Mouse (Mus musculus) layer of hippocampus, postnatal 36 days (tissue): ENCODE data around the gene Man2a2. TPM values are rescaled to one million over a fixed set of nuclear protein-coding genes. Genes with fewer than 3 reads are reported as not detected.
"Not testable (repeated sequence)": the region's sequence is repeated elsewhere in the genome, so short reads cannot be mapped to it uniquely, and the experiment has no call there.

ENCODE experiments used
- DNase-seq, 2 experiments: peaks; one replicate each; pipeline ENCODE4 v3.0.0; 2022
- total RNA-seq, 2 experiments: library from RNA; stranded (reverse); gene quantifications; 2 replicates each; pipeline ENCODE4 v1.2.3; 2021

Man2a2 gene
- total RNA-seq, 2 experiments from 2014 or later, result 144 to 156 TPM

DNA sequence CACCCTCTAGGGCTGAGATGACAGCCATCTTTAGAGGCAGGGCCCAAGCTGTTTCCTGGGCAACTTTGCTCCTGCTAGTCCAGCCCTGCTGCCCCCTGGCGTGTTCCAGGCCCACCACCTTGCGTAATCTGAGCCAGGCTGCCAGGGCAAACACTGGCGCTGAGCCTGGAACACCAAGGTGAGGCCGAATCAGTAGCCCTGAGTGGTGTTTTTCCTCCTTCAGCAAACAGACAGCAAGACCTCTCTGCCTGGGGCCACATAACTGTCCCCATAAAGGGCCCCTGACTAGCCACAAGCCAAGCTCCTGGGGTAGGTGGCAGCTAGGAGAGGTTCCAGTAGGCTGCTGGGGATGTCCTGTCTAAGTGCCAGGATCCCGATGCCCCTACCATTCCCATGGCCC lies 28.9 kb upstream of the Man2a2 start:
- peak in 1 of 2 experiments; percentile 26 for DNase-seq

DNA sequence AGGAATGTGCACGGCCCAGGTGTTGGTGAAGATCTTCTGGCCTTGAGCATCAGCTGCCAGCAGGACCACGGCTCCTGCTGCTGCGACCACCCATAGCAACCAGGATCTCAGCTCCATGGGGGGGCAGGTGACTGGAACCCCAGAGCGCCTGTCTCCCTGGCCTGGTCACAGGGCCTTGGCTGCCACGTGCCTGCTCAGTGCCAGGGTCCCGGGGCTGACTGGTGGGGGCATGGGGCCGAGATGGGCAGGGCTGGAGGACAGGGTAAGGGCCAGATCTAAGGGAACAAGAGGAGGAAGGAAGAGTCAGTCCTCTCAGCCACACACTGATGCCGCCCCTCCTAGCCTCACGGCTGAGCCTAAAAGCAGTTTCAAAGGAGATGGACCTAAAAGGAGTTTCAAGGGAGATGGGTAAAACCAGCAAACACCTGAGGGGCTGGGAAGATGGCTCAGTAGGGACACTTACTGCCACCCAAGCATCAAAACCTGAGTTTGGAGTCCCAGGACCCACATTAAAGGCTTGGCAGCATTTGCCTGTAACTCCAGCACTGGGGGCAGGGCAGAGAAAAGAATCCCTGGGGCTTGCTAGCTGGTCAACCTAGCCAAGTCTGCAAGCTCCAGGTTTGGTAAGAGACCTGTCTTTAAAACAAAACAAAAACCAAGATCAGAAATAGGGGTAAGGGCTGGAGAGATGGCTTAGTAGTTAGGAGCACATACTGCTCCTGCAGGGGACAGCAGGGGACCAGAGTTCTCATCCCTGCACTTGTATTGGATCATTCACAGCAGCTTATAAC lies 27.7 kb upstream of the Man2a2 start:
- DNase-seq, result no peak

DNA sequence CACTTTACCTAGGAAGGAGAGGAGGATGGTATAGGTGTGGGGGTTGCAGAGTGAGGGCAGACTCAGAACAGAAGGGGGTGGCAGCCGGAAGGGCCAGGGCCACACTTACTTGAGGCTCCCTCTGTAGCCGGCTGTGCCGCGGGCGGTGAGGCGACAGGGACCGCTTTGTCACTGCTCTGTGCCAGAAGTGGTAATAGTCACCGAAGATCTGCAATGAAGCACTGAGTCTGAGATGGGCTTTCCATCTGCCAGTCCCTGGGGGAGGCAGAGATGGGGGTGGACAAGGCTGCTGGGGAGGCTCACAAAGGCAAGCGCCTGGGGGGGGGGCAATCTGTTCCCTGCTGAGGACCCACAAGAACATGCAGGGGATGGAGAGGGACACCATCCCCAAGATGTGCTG lies 26.8 kb upstream of the Man2a2 start:
- peak in 1 of 2 experiments; percentile 38 for DNase-seq

DNA sequence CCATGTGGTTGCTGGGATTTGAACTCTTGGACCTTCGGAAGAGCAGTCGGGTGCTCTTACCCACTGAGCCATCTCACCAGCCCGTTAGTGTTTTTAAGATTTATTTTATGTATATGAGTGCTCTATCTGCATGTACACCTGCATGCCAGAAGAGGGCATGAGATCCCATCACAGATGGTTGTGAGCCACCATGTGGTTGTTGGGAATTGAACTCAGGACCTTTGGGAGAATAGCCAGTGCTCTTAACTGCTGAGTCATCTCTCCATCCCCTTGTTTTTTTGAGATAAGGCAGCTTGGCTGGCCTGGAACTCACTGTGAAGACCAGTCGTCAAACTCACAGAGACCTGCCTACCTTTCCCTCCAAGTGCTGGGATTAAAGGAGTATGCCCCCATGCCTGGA lies 25.3 kb upstream of the Man2a2 start:
- DNase-seq, result not testable (repeated sequence)

DNA sequence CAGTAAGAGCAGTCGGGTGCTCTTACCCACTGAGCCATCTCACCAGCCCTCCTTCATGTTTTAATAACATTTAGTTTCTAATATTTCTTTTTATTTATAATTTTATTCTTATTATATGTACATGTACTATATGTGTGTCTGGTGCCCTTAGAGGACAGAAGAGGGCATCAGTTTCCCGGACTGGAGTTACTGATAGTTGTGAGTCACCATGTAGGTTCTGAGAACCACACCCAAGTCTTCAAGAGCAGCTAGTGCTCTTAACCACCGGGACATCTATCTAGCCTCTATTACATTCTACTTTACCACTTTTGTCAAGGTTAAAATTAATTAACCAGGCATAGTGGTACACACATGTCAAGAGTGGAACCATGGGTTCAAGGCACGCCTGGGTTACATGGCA lies 23.4 kb upstream of the Man2a2 start:
- DNase-seq, result no peak

DNA sequence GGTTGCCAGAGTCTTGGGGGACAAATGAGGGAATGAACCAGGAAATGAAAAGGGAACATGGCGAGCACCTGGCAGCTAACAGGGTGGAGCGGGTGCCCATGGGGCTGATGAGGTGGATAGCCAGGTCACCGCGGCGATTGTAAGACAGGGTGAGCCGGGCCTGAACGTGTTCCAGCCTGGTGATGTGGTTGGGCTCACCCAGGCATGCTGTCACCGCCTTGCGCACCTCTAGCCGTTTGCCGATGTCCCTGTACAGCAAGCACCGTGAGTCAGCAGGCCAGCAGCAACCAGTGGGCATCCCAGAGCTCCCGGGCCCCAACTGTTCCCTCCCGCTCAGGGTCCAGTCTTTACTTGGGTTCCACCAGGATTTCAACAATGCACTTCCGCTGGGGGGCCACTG lies 20.9 kb upstream of the Man2a2 start:
- DNase-seq, result no peak

DNA sequence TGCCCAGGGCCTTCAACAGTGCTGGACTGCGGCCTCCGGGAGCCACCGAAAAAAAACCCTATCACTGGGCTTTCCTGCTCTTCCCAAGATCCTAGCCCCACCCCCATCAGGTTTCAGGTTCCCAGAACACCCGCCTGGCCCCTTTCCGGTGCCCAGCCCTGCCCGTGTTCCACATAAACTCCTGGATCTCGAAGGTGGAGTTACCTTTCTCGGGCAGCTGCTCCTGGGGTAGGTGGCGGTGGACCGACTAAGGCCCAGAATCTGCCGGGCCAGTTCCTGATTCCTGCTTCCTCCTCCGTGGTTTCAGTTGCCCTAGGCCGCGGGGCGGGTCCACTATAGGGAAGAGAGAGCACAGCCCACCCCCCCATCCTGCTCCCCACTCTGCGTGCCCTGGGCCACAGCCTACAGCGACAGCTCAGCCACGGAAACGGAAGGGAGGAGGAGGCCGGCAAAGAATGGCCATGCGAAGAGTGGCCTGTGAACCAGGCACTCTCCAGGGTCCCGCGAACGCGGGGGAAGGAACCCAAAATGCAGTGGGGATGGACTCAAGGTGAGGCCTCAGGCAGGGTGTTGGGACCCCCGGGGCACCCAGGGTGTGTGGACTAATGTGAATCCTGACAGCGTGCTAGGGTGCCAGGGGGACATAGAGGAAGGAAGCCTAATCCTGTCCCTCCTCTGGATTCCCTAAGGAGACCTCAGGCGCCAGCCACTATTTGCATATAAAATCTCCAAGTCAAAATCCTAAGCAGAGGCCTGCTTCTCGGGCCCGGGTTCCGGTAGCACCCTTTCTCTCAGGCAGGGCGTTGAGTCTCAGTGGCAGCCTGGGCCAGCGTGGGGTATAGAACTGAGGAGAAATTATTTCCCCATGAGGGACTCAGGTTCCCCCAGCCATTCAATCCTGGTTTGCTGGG lies 16.7 kb upstream of the Man2a2 start, which contains the start of gene Fes:
Fes (minus strand) TSS at position 314 of the 911 bp plus-strand sequence.
- DNase-seq, result no peak

DNA sequence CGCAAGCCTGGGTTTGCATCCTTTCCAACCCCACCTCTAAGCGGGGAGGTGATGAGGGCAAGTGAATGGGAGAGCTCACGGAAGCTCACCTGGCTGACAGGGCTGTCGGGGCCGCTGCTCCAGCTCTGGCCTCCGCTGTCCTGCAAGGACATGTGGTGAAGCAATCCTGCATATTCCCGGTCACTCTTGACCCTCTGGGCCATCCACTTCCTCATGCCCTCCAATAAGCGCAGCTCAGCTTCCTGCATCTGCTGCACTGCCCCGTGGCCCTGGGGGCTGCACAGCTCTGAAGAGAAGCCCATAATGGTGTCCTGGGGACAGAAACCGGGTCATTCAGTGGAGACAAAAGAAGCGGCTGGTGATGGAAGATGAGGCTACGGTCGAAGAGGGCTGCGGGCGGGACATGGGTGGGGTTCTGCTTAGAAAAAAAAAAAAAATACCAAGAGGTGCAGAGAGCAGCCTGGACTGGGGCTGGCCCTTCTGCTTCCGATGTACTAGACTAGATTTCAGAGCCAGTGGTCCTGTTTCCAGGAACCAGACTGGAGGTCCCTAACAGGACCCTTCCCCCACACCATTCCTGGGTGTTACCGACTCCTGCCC lies 16.0 kb upstream of the Man2a2 start:
- DNase-seq, result no peak

DNA sequence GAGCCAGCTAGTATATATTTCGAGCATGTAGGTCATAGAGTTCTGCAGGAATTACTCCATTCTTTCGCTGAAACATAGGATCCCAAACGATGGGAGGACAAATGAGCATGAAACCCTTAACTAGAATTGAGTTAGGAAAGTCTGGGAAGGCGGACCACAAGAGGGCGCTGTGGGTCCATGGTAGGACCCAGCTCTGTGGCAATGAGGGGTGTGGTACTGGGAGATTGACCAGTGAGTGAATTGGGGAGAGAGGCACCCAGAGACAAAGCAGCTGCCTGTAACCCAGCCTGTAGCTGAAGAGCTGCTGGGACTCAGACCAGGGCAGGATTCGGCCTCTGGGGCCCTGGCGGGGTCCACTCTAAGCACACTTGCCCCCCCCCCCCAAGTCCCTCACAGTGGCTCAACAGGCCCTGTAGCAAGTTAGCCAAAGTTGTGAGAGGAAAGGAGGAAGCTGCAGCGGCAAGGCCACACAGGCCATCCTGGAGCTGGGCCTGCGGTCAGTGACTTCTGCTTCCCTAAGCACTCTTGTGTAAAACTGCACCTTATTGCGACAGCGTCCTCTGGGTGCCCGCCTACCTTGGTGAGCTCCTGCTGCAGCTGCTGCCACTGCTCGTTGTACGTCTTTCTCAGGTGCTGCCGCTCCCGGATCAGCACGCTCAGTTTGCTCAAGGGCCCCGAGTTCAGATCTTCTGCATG lies 15.2 kb upstream of the Man2a2 start:
- DNase-seq, result peak; percentile 84 to 85

DNA sequence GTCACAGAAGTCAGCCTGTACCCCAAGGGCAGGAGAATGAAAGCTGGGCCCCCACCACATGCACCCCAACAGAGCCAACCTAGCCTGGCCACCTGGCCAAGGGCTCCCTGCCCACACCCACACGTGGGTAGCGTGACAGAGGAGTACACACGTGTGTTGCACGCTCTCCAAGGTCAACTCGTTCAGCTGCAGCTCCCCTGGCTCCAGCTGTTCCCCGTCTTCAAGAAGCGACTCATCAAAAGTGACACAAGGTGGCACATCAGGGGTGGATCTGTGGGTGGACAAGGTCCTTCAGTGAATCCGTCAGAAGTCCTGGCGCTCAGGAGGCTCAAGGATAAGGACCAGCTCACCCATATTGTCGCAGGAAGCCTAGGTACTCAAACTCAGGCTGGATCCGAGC lies 11.7 kb upstream of the Man2a2 start:
- no peak for DNase-seq

DNA sequence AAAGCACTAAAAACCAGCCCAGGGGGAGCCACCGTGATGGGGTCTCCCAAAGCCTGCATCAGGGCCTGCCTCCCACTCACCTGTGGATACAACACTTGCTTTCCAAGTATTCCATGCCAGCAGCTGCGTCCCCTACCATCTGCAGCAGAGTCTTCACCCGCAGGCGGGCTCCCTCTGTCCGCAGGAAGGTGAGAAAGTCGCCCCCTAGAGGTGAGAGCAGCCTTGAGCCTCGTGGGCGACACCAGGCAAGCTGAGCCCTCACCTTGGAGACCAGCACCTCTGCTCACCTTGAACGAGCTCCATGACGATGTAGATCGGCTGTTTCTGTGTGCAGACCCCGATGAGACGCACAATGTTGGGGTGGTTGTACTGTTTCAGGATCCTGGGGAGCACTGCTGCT lies 8.4 kb upstream of the Man2a2 start:
- DNase-seq, result no peak

DNA sequence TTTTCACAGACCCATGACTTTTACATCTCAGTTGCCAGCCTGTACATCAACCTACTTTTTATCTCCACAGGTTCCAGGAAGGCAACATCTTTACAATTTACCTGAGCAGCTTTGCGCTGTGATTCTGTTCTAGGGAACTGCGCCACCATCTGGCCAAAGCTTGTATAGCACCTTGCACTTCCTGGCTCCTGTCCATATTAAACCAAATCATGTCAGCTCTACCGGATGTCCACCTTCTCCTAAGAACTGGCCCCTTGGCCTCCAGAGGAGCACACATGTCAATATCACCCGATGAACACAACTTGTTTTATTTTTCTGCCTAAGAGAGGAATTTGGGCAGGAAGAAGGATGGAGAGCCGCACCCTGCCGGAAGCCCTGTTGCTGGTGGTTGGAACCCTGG lies 6.3 kb upstream of the Man2a2 start:
- DNase-seq, result no peak

DNA sequence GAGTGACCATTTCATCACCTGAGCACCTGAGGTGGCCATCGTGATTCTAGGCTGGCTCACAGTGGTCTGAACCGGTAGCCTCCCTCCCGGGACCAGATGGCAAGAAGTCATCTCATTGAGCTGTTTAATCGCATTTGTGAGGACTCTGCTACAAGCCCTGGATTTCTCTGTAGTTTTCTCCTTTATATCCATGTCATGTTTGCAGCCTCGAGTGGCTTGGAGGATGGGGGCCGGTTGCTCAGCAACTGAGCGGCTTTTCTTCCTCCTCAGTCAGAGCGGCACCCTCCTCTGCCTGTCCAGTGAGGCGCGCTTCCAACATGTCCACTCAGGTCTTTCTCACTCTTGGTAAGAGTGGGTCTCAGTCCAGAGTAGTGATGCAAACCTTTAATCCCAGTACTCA lies 5.0 kb upstream of the Man2a2 start:
- no peak for DNase-seq

DNA sequence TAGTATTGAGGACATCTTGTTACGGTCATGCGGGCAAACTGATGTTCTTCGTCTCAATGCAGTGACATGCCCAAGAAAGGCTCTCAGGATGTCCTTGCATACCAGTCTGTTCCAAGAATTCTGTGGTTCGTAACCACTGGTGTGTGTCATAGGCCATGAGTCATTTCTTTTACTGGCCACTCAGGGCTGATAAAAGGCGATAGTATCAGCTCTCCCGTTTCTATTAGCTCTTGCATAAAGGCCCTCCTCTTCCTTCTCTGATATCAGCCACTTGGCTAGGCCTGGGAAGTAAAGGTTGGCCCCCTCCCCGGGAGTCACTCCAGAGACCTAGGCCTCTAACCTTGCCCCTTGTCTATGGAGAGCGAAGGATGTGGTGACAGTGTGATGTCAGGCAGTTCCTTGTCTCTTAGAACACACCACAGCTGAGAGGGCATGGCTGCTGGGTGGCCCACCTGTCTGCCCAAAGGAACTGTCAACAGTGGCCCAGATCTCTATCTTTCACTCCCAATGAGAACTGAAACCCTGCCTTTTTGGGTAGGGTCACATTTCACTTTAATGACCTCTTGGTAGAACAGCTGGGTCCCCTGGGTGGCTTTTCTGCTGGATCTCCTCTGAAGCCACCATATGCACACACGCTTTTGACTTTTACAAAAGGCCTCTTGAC lies 4.3 kb upstream of the Man2a2 start:
- DNase-seq, result no peak

DNA sequence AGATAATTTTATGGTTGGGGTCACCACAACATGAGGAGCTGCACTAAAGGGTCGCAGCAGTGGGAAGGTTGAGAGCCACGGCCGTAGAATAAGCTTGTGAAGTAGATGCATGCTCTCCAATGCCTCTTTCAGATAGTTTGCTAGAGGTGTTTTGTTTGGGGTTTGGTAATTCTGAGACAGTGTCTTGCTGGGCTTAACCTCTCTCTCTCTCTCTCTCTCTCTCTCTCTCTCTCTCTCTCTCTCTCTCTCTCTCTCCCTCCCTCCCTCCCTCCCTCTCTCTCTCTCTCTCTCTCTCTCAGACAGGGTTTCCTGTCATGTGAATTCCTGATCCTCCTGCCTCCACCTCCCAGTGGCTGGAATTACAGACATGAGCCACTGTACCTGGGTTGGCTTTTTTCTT lies 3.6 kb upstream of the Man2a2 start:
- no peak for DNase-seq

DNA sequence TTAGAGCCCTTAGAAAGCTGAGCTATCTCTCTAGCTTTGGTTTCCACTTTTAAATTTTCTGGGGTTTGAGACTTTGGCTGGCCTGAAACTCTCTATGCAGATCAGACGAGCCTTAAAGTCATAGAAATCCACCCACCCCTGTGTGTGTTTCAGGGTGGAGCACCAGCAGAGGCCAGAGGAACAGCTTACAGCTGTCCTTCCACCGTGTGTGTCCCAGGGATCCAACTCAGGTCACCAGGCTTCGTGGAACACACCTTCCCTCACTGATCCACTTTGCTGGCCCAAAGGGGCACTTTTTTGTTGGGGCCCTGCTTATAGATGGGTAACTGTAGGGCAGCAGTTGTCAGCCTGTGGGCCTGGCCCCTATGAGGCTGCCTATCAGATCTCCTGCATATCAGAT lies 3.1 kb upstream of the Man2a2 start:
- DNase-seq, result no peak

DNA sequence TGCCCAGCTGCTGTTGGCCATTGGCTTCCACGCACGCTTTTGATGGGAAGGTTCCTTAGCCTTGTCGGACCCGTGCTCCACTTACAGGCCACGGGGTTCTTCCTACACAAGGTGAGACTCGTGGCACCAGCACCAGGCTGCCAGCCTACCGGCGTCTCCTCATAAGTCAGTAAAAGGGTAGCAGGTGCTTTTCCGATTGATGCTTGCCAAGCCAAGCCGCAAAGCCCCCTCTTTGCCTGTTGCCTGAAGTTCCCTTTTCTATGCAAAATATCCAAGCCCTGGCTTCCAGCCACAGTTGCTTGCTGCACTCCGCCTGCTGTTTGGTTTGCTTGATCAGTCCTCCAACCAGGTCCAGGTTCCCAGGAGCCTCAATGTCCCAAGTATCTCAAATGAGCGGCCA lies 2.7 kb upstream of the Man2a2 start:
- no peak for DNase-seq

DNA sequence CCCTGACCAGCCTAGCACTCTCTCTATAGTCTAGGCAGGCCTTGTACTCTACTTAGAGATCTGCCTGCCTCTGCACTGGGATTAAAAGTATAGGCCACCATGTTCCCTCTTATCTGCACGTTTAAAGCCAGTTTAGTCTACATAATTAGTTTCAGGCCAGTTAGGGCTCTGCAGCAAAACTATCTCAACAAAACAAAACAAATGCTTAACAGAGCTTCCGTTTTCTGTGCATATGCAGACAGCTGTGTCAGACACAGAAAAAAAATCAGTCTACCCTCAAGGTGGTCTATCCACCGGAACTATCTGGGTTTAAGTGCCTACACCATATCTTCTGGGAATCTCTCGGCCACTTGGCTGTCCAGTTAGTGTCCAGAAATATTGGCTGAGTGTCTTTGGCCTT lies 2.2 kb upstream of the Man2a2 start:
- DNase-seq, result no peak

DNA sequence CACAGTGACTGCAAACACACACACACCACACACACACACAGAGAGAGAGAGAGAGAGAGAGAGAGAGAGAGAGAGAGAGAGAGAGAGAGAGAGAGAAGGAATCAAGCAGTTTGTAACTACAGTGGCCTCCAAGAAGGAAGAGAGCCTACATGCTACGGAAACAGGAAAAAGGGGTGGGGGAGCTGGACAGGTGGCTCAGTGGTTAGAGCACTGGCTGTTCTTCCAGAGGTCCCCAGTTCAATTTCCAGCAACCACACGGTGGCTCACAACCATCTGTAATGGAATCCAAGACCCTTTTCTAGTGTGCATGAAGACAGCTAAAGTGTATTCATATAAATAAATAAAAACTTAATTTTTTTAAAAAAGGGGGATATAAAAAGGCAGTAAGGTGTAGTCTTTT lies 1.5 kb upstream of the Man2a2 start:
- no peak for DNase-seq

DNA sequence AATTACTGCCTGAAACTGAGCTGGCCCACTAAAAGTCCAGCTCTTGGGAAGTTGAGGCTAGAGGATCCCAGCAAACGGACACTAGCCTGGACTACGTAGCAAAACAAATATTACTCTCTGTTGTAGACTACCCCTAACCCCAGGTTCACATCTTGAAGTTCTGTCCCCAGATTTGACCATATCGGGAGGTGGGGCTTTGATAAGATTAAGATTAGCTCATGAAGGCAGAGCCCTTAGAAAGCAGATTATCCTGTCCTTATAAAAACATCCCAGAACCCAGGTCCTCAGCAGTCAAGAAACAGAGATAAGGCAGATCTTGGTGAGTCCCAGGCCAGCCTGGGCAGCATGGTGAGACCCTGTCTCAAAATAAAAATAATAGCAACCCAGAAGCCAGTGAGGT lies 991 bp upstream of the Man2a2 start:
- no peak for DNase-seq

DNA sequence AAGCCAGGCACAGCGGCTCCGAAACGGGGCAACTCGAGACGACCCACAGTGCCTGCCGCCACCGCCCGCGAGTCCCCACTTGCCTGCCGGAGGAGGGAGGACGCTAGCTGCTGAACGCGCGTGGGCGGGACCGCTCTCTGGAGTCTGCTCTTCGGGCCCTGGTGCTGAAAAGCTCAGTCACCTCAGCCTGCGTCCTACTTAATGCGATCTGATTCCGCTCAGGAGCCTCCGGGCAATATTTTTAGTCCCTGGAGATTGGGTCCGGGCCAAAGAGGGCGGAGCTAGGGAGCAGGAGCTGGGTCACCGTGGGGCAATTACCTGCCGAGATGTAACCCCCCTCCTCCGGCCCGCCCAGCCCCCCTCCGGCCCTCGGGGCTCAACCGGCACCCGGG lies 530 bp downstream of the Man2a2 start:
- peak; percentile 77 to 84 for DNase-seq

DNA sequence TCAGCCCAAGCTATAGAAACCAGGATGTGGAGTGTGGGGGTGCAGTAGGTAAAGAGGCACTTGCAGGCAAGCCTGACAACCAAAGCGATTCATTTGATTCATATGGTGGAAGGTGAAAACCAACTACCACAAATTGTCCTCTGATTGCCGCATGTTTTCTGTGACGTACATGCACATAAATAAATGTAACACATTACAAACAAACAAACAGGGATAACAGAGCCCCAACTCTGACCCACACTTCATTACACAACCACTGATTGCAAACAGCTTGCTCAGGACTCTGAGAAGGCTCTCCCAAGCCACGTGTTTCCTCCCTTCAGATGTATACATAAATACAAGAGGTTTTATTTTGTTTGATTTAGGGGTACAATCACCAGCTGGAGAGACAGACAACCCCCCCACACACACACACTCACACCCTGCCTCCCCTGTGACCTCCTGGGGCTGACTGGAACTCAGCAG lies 1.2 kb downstream of the Man2a2 start:
- DNase-seq, result no peak
